16 mouse cellular contexts compared by ENCODE assay signal in the genomic region with DNA sequence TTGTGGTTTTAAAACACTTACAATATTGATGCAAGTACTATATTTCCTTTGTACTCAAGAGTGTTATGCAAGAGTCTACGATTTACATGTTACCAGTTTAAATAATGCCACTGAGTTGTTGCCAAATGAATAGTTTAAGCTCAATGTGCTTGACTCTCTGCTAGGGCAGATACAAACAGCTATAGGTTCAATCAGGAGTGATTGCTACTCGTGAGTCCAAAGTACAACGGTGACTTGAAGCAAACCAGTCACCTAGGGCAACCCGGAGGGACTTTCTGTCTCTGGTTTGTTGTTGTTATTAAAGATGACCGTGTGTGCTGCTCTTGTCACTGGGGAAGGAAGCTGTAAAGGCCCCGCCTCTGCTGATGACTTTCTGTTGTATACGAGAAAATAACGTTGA.
"Had no signal": no experiment of that assay in that cellular context is flagged by ENCODE, and none has a peak within 500 bp of the region (broad histone marks: within the 10 kb centered on the region; RNA-seq: fewer than 3 reads in every experiment).

No protein-coding gene starts in this region.

- H3K4me2 ChIP-seq: liver, embryonic 13.5 days; lung, embryonic 14.5 days; midbrain, embryonic 13.5 days had no signal

- ATAC-seq: liver, postnatal 0 days; midbrain, embryonic 13.5 days; midbrain, embryonic 16.5 days had no signal

- H3K4me3 ChIP-seq: layer of hippocampus, adult 2 months; liver, embryonic 13.5 days; megakaryocyte, embryonic 14.5 days; midbrain, embryonic 10.5 days; midbrain, embryonic 13.5 days had no signal

- H3K9me3 ChIP-seq: liver, embryonic 13.5 days; megakaryocyte, embryonic 14.5 days; midbrain, embryonic 10.5 days; midbrain, embryonic 13.5 days had no signal

- H3K9ac ChIP-seq: liver, embryonic 13.5 days; liver, postnatal 0 days; lung, embryonic 14.5 days; midbrain, embryonic 13.5 days had no signal

- DNase-seq: kidney, adult 18-20 months; kidney, adult 9 months; kidney, postnatal 14 days; kidney, postnatal 4 days; layer of hippocampus, adult 9-11 months; liver, embryonic 13.5 days; liver, postnatal 0 days; lung, embryonic 14.5 days; lung, postnatal 10 days; thymus, adult 18-20 months; thymus, postnatal 36 days had no signal

- H3K4me1 ChIP-seq: liver, embryonic 13.5 days; megakaryocyte, embryonic 14.5 days; midbrain, embryonic 10.5 days; midbrain, embryonic 13.5 days had no signal

- H3K27ac ChIP-seq: layer of hippocampus, adult 2 months; liver, embryonic 13.5 days; midbrain, embryonic 10.5 days; midbrain, embryonic 13.5 days had no signal

- H3K27me3 ChIP-seq: liver, embryonic 13.5 days; megakaryocyte, embryonic 14.5 days; midbrain, embryonic 13.5 days had no signal
